Mouse (Mus musculus): Measurements from ENCODE around the gene Grip1. TPM values are rescaled to one million over a fixed set of nuclear protein-coding genes. Genes with fewer than 3 reads are reported as not detected.

Grip1 gene
- polyA plus RNA-seq, 1 experiment from 2014 or later, result 3.2 TPM

- Histone ChIP-seq H3K4me2 (ENCODE audit: low read length) (no peak overlapping the region), H3K9me3 (ENCODE audit: control insufficient read depth, low read length) (peaks cover 5% of the 10 kb centered on the region; the same call in 1 of the 2 replicates), H3K27me3 (replicated peaks; ENCODE audit: control insufficient read depth, insufficient read depth, low read length) (no peaks in the 10 kb centered on the region), H3K27ac (ENCODE audit: low read depth) (no peak overlapping the region), H3K9ac (ENCODE audit: low read length) (no peak overlapping the region), H3K36me3 (ENCODE audit: control insufficient read depth, insufficient read depth, low read length) (no peaks in the 10 kb centered on the region), H3K4me3 (ENCODE audit: low read depth, low read length) (no peak overlapping the region), H3K4me1 (replicated peaks; ENCODE audit: control insufficient read depth, insufficient read depth, low read length) (no peaks in the 10 kb centered on the region)
- WGBS, result 45% methylated on average over 5 of the region's 5 CpGs
- DNase-seq (ENCODE audit: low spot score) (no peak), ATAC-seq (replicated peaks; ENCODE audit: low FRiP score, low TSS enrichment, low read depth) (no peak)
Measured at GRCm38 (mm10) chr10:119496221-119496620, 42.6 kb downstream of the Grip1 start.

GRCm38 (mm10) chr10:119521686-119522085, 68.1 kb downstream of the Grip1 start:
- 92% methylated on average over 11 of the region's 11 CpGs for WGBS
- no peak for DNase-seq (ENCODE audit: low spot score)
- Histone ChIP-seq H3K36me3 (ENCODE audit: control insufficient read depth, insufficient read depth, low read length) (no peaks in the 10 kb centered on the region), H3K27me3 (replicated peaks; ENCODE audit: control insufficient read depth, insufficient read depth, low read length) (no peaks in the 10 kb centered on the region), H3K4me1 (replicated peaks; ENCODE audit: control insufficient read depth, insufficient read depth, low read length) (no peaks in the 10 kb centered on the region), H3K4me3 (ENCODE audit: low read depth, low read length) (no peak overlapping the region), H3K9me3 (ENCODE audit: control insufficient read depth, low read length) (no peaks in the 10 kb centered on the region), H3K9ac (ENCODE audit: low read length) (no peak overlapping the region), H3K27ac (ENCODE audit: low read depth) (no peak overlapping the region), H3K4me2 (ENCODE audit: low read length) (no peak overlapping the region)
- no peak for ATAC-seq (replicated peaks; ENCODE audit: low FRiP score, low TSS enrichment, low read depth)

- no peaks in the 10 kb centered on the region for H3K9me3 ChIP-seq (ENCODE audit: control insufficient read depth, low read length)
- 66% methylated on average over 3 of the region's 3 CpGs for WGBS
- DNase-seq (ENCODE audit: low spot score), result no peak
- H3K4me1 ChIP-seq (replicated peaks; ENCODE audit: control insufficient read depth, insufficient read depth, low read length), result no peaks in the 10 kb centered on the region; the same call in 1 of the 2 replicates
- ATAC-seq (replicated peaks; ENCODE audit: low FRiP score, low TSS enrichment, low read depth), result peak; percentile 62; the same call in 1 of the 2 replicates
- H3K27me3 ChIP-seq (replicated peaks; ENCODE audit: control insufficient read depth, insufficient read depth, low read length), result no peaks in the 10 kb centered on the region
- H3K4me2 ChIP-seq (ENCODE audit: low read length), result no peak overlapping the region
- no peak overlapping the region for H3K27ac ChIP-seq (ENCODE audit: low read depth)
- no peak overlapping the region for H3K9ac ChIP-seq (ENCODE audit: low read length)
- no peak overlapping the region for H3K4me3 ChIP-seq (ENCODE audit: low read depth, low read length)
- no peaks in the 10 kb centered on the region for H3K36me3 ChIP-seq (ENCODE audit: control insufficient read depth, insufficient read depth, low read length)
Measured at GRCm38 (mm10) chr10:119525730-119526129, 72.1 kb downstream of the Grip1 start.

- no peak overlapping the region for H3K27ac ChIP-seq (ENCODE audit: low read depth)
- H3K4me1 ChIP-seq (replicated peaks; ENCODE audit: control insufficient read depth, insufficient read depth, low read length), result no peaks in the 10 kb centered on the region
- H3K27me3 ChIP-seq (replicated peaks; ENCODE audit: control insufficient read depth, insufficient read depth, low read length), result no peaks in the 10 kb centered on the region
- H3K9me3 ChIP-seq (ENCODE audit: control insufficient read depth, low read length), result no peaks in the 10 kb centered on the region
- ATAC-seq (replicated peaks; ENCODE audit: low FRiP score, low TSS enrichment, low read depth) (no peak), DNase-seq (ENCODE audit: low spot score) (no peak)
- 72% methylated on average over 4 of the region's 4 CpGs for WGBS
- H3K4me3 ChIP-seq (ENCODE audit: low read depth, low read length), result no peak overlapping the region
- no peak overlapping the region for H3K9ac ChIP-seq (ENCODE audit: low read length)
- H3K36me3 ChIP-seq (ENCODE audit: control insufficient read depth, insufficient read depth, low read length), result no peaks in the 10 kb centered on the region
- H3K4me2 ChIP-seq (ENCODE audit: low read length), result no peak overlapping the region
Measured at GRCm38 (mm10) chr10:119534852-119535251, 81.2 kb downstream of the Grip1 start.

- Histone ChIP-seq H3K27me3 (replicated peaks; ENCODE audit: control insufficient read depth, insufficient read depth, low read length) (no peaks in the 10 kb centered on the region), H3K27ac (ENCODE audit: low read depth) (no peak overlapping the region), H3K36me3 (ENCODE audit: control insufficient read depth, insufficient read depth, low read length) (no peaks in the 10 kb centered on the region), H3K4me2 (ENCODE audit: low read length) (no peak overlapping the region), H3K9me3 (ENCODE audit: control insufficient read depth, low read length) (no peaks in the 10 kb centered on the region), H3K4me1 (replicated peaks; ENCODE audit: control insufficient read depth, insufficient read depth, low read length) (no peaks in the 10 kb centered on the region), H3K4me3 (ENCODE audit: low read depth, low read length) (no peak overlapping the region), H3K9ac (ENCODE audit: low read length) (no peak overlapping the region)
- no peak for ATAC-seq (replicated peaks; ENCODE audit: low FRiP score, low TSS enrichment, low read depth)
- 67% methylated on average over 4 of the region's 4 CpGs for WGBS
- no peak for DNase-seq (ENCODE audit: low spot score)
Measured at GRCm38 (mm10) chr10:119541655-119542054, 88.0 kb downstream of the Grip1 start.

- no peaks in the 10 kb centered on the region for H3K9me3 ChIP-seq (ENCODE audit: control insufficient read depth, low read length)
- no peak for ATAC-seq (replicated peaks; ENCODE audit: low FRiP score, low TSS enrichment, low read depth)
- 47% methylated on average over 7 of the region's 7 CpGs for WGBS
Measured at GRCm38 (mm10) chr10:119543771-119544170, 90.1 kb downstream of the Grip1 start.

GRCm38 (mm10) chr10:119544743-119545142, 91.1 kb downstream of the Grip1 start:
- DNase-seq (ENCODE audit: low spot score) (no peak), ATAC-seq (replicated peaks; ENCODE audit: low FRiP score, low TSS enrichment, low read depth) (no peak)
- Histone ChIP-seq H3K9ac (ENCODE audit: low read length) (no peak overlapping the region), H3K36me3 (ENCODE audit: control insufficient read depth, insufficient read depth, low read length) (no peaks in the 10 kb centered on the region), H3K4me1 (replicated peaks; ENCODE audit: control insufficient read depth, insufficient read depth, low read length) (no peaks in the 10 kb centered on the region), H3K9me3 (ENCODE audit: control insufficient read depth, low read length) (no peaks in the 10 kb centered on the region), H3K27ac (ENCODE audit: low read depth) (no peak overlapping the region), H3K4me2 (ENCODE audit: low read length) (no peak overlapping the region), H3K27me3 (replicated peaks; ENCODE audit: control insufficient read depth, insufficient read depth, low read length) (no peaks in the 10 kb centered on the region), H3K4me3 (ENCODE audit: low read depth, low read length) (no peak overlapping the region)
- WGBS, result 72% methylated on average over 9 of the region's 9 CpGs

More at GRCm38 (mm10) chr10:119543771-119544170, 90.1 kb downstream of the Grip1 start:
- Histone ChIP-seq H3K27me3 (replicated peaks; ENCODE audit: control insufficient read depth, insufficient read depth, low read length) (no peaks in the 10 kb centered on the region), H3K36me3 (ENCODE audit: control insufficient read depth, insufficient read depth, low read length) (no peaks in the 10 kb centered on the region), H3K9ac (ENCODE audit: low read length) (no peak overlapping the region), H3K27ac (ENCODE audit: low read depth) (no peak overlapping the region), H3K4me1 (replicated peaks; ENCODE audit: control insufficient read depth, insufficient read depth, low read length) (no peaks in the 10 kb centered on the region), H3K4me2 (ENCODE audit: low read length) (no peak overlapping the region), H3K4me3 (ENCODE audit: low read depth, low read length) (no peak overlapping the region)
- no peak for DNase-seq (ENCODE audit: low spot score)

- no peaks in the 10 kb centered on the region for H3K36me3 ChIP-seq (ENCODE audit: control insufficient read depth, insufficient read depth, low read length)
- H3K9ac ChIP-seq (ENCODE audit: low read length), result no peak overlapping the region
- no peak overlapping the region for H3K4me2 ChIP-seq (ENCODE audit: low read length)
- ATAC-seq (replicated peaks; ENCODE audit: low FRiP score, low TSS enrichment, low read depth), result no peak
- no peak overlapping the region for H3K4me3 ChIP-seq (ENCODE audit: low read depth, low read length)
- H3K9me3 ChIP-seq (ENCODE audit: control insufficient read depth, low read length), result no peaks in the 10 kb centered on the region
- WGBS, result 64% methylated on average over 5 of the region's 5 CpGs
- no peaks in the 10 kb centered on the region for H3K4me1 ChIP-seq (replicated peaks; ENCODE audit: control insufficient read depth, insufficient read depth, low read length)
- no peak for DNase-seq (ENCODE audit: low spot score)
- no peak overlapping the region for H3K27ac ChIP-seq (ENCODE audit: low read depth)
- H3K27me3 ChIP-seq (replicated peaks; ENCODE audit: control insufficient read depth, insufficient read depth, low read length), result no peaks in the 10 kb centered on the region
Measured at GRCm38 (mm10) chr10:119547875-119548274, 94.2 kb downstream of the Grip1 start.

- Histone ChIP-seq H3K4me2 (ENCODE audit: low read length) (no peak overlapping the region), H3K9ac (ENCODE audit: low read length) (no peak overlapping the region), H3K27ac (ENCODE audit: low read depth) (no peak overlapping the region), H3K4me3 (ENCODE audit: low read depth, low read length) (no peak overlapping the region), H3K36me3 (ENCODE audit: control insufficient read depth, insufficient read depth, low read length) (no peaks in the 10 kb centered on the region), H3K4me1 (replicated peaks; ENCODE audit: control insufficient read depth, insufficient read depth, low read length) (no peaks in the 10 kb centered on the region), H3K9me3 (ENCODE audit: control insufficient read depth, low read length) (no peaks in the 10 kb centered on the region), H3K27me3 (replicated peaks; ENCODE audit: control insufficient read depth, insufficient read depth, low read length) (no peaks in the 10 kb centered on the region)
- DNase-seq (ENCODE audit: low spot score) (no peak), ATAC-seq (replicated peaks; ENCODE audit: low FRiP score, low TSS enrichment, low read depth) (no peak)
- WGBS, result 66% methylated on average over 10 of the region's 10 CpGs
Measured at GRCm38 (mm10) chr10:119548774-119549173, 95.1 kb downstream of the Grip1 start.

All from intestine, embryonic 14.5 days (tissue).